Mouse (Mus musculus) kidney, postnatal 36 days (tissue): ENCODE measurements around the gene Uqcrfs1.

ENCODE experiments used
- DNase-seq, 2 experiments: peaks; one replicate each; pipeline ENCODE4 v3.0.0; 2021 to 2022; ENCODE audit warnings: mixed read lengths in 2 of 2

The Uqcrfs1 gene

GRCm38 (mm10) chr13:30544856-30545604 lies at the start of gene Uqcrfs1:
TSS of gene Uqcrfs1 (minus strand) at chr13:30545362.
- DNase-seq, result peak; percentile 98 to 100

- no peak for DNase-seq
Observed at GRCm38 (mm10) chr13:30585786-30586185, 40.6 kb upstream of the Uqcrfs1 start.

- DNase-seq, result no peak
Observed at GRCm38 (mm10) chr13:30582541-30582940, 37.4 kb upstream of the Uqcrfs1 start.

GRCm38 (mm10) chr13:30578806-30579205 lies 33.6 kb upstream of the Uqcrfs1 start:
- DNase-seq, result no peak

- DNase-seq, result no peak
Observed at GRCm38 (mm10) chr13:30576819-30577218, 31.7 kb upstream of the Uqcrfs1 start.

GRCm38 (mm10) chr13:30572971-30573370 lies 27.8 kb upstream of the Uqcrfs1 start:
- DNase-seq, result no peak

GRCm38 (mm10) chr13:30570182-30570581 lies 25.0 kb upstream of the Uqcrfs1 start:
- DNase-seq, result no peak

- DNase-seq, result peak in 1 of 2 experiments; percentile 5
Observed at GRCm38 (mm10) chr13:30567571-30567970, 22.4 kb upstream of the Uqcrfs1 start.

GRCm38 (mm10) chr13:30566767-30567166 lies 21.6 kb upstream of the Uqcrfs1 start:
- peak; percentile 48 to 79 for DNase-seq

- DNase-seq, result no peak
Observed at GRCm38 (mm10) chr13:30560603-30561002, 15.4 kb upstream of the Uqcrfs1 start.

- DNase-seq, result no peak
Observed at GRCm38 (mm10) chr13:30560052-30560451, 14.9 kb upstream of the Uqcrfs1 start.

- DNase-seq, result no peak
Observed at GRCm38 (mm10) chr13:30557751-30558150, 12.6 kb upstream of the Uqcrfs1 start.

- DNase-seq, result peak in 1 of 2 experiments; percentile 32
Observed at GRCm38 (mm10) chr13:30553051-30553587, 8.0 kb upstream of the Uqcrfs1 start.

- no peak for DNase-seq
Observed at GRCm38 (mm10) chr13:30549339-30549738, 4.2 kb upstream of the Uqcrfs1 start.

GRCm38 (mm10) chr13:30548835-30549234 lies 3.7 kb upstream of the Uqcrfs1 start:
- DNase-seq, result peak; percentile 89 to 92

GRCm38 (mm10) chr13:30530761-30531160 lies 14.4 kb downstream of the Uqcrfs1 start:
- peak; percentile 53 to 69 for DNase-seq

- DNase-seq, result no peak
Observed at GRCm38 (mm10) chr13:30524961-30525360, 20.2 kb downstream of the Uqcrfs1 start.

GRCm38 (mm10) chr13:30523971-30524370 lies 21.2 kb downstream of the Uqcrfs1 start:
- DNase-seq, result no peak

GRCm38 (mm10) chr13:30523246-30523891 lies 21.8 kb downstream of the Uqcrfs1 start:
- DNase-seq, result no peak

- no peak for DNase-seq
Observed at GRCm38 (mm10) chr13:30521282-30521902, 23.8 kb downstream of the Uqcrfs1 start.

- no peak for DNase-seq
Observed at GRCm38 (mm10) chr13:30518191-30518590, 27.0 kb downstream of the Uqcrfs1 start.

GRCm38 (mm10) chr13:30507651-30508050 lies 37.5 kb downstream of the Uqcrfs1 start:
- DNase-seq, result no peak

GRCm38 (mm10) chr13:30501860-30502395 lies 43.2 kb downstream of the Uqcrfs1 start:
- peak; percentile 16 to 35 for DNase-seq
